In the genomic region with DNA sequence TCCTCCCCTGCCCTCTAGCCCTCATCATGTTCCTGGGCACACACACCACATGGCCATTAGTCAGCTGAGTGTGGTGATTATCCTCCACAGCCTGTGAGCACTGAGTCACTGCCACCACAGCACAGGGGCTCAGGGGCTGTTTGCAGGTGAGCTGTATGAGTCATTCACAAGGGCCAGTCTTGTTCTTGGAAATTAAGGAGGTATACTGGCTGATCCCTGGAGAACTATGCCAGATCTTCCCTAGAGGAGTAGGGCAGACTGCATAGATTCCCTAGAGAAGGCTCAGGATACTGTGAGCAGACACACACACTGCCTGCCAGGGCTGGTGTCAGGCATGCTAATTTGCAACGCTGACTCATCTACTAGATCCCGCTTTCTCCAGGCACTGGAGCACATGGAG, we compare ENCODE assay signal across 12 mouse cellular contexts.
A peak's percentile ranks its signal among the peaks of the same experiment; 100 is the strongest.
DNase-seq lines count a peak whose midpoint lies in the region; ATAC-seq and TF ChIP-seq lines count a peak whose summit lies in the region.
"Had no signal": no experiment of that assay in that cellular context is flagged by ENCODE, and none has a peak within 500 bp of the region (broad histone marks: within the 10 kb centered on the region; RNA-seq: fewer than 3 reads in every experiment).

No protein-coding gene starts in this region.

- H3K4me3 ChIP-seq in megakaryocyte, embryonic 14.5 days (replicated peaks): peak overlapping the region; percentile 59
- no peak overlapping the region for H3K4me3 ChIP-seq in left cerebral cortex, adult 2 months
- H3K4me3 ChIP-seq in stomach, postnatal 0 days (ENCODE audit: low read depth, low read length): no peak overlapping the region
- H3K4me3 ChIP-seq: kidney, embryonic 15.5 days; limb, embryonic 15.5 days had no signal

- H3K36me3 ChIP-seq in megakaryocyte, embryonic 14.5 days (replicated peaks; ENCODE audit: low read length): no peaks in the 10 kb centered on the region
- H3K36me3 ChIP-seq in stomach, postnatal 0 days (ENCODE audit: control insufficient read depth, insufficient read depth, low read length): no peaks in the 10 kb centered on the region
- H3K36me3 ChIP-seq: kidney, embryonic 15.5 days; limb, embryonic 15.5 days had no signal

- DNase-seq in adrenal gland, adult (ENCODE audit: inconsistent age in 2 of 2, low spot score in 1 of 2): peak; percentile 31 to 66
- no peak for DNase-seq in adrenal gland, adult 18-20 months (ENCODE audit: low spot score in 2 of 2)
- peak; percentile 41 to 44 for DNase-seq in left cerebral cortex, adult 2 months (ENCODE audit: extremely low spot score in 1 of 2, low spot score in 2 of 2)
- peak; percentile 55 for DNase-seq in stomach, postnatal 0 days (ENCODE audit: low spot score)
- no peak for DNase-seq in lung, postnatal 4 days
- no peak for DNase-seq in kidney, postnatal 10 days
- DNase-seq: thymus, postnatal 25 days had no signal

- TF ChIP-seq CTCF in left cerebral cortex, adult 2 months (IDR thresholded peaks at IDR 0.05): no peak; the same call in 1 of the 2 replicates
- TF ChIP-seq CTCF in stomach, postnatal 0 days (IDR thresholded peaks at IDR 0.05; ENCODE audit: low read depth): no peak

- H3K4me2 ChIP-seq in stomach, postnatal 0 days (replicated peaks; ENCODE audit: low read depth): no peak overlapping the region
- H3K4me2 ChIP-seq: kidney, embryonic 15.5 days; limb, embryonic 15.5 days had no signal

- TF ChIP-seq EP300 in stomach, postnatal 0 days (optimal IDR thresholded peaks at IDR 0.05): no peak

- H3K9ac ChIP-seq in stomach, postnatal 0 days (ENCODE audit: low read length): no peak overlapping the region
- H3K9ac ChIP-seq: kidney, embryonic 15.5 days; limb, embryonic 15.5 days had no signal

- H3K27me3 ChIP-seq in megakaryocyte, embryonic 14.5 days (replicated peaks): peaks cover 18% of the 10 kb centered on the region
- H3K27me3 ChIP-seq in stomach, postnatal 0 days (ENCODE audit: control insufficient read depth, insufficient read depth, low read length): no peaks in the 10 kb centered on the region
- H3K27me3 ChIP-seq: kidney, embryonic 15.5 days; limb, embryonic 15.5 days had no signal

- no peak for ATAC-seq in megakaryocyte, adult 5-6 weeks (ENCODE audit: poor library complexity, severe bottlenecking)
- peak; percentile 91 for ATAC-seq in stomach, postnatal 0 days (ENCODE audit: low FRiP score, low TSS enrichment)

- 20% methylated on average over 2 of the region's 2 CpGs for WGBS in stomach, postnatal 0 days

- no peaks in the 10 kb centered on the region for H3K9me3 ChIP-seq in megakaryocyte, embryonic 14.5 days
- H3K9me3 ChIP-seq in stomach, postnatal 0 days (ENCODE audit: control insufficient read depth, low read length): no peaks in the 10 kb centered on the region
- H3K9me3 ChIP-seq: kidney, embryonic 15.5 days; limb, embryonic 15.5 days had no signal

- peaks cover 3% of the 10 kb centered on the region; the same call in 1 of the 2 replicates for H3K4me1 ChIP-seq in megakaryocyte, embryonic 14.5 days
- no peaks in the 10 kb centered on the region for H3K4me1 ChIP-seq in stomach, postnatal 0 days (replicated peaks; ENCODE audit: control insufficient read depth, insufficient read depth)
- H3K4me1 ChIP-seq: limb, embryonic 15.5 days had no signal

- H3K27ac ChIP-seq in left cerebral cortex, adult 2 months: no peak overlapping the region
- peak overlapping the region; percentile 14; the same call in 1 of the 2 replicates for H3K27ac ChIP-seq in stomach, postnatal 0 days (replicated peaks)
- H3K27ac ChIP-seq: kidney, embryonic 15.5 days; limb, embryonic 15.5 days; macrophage had no signal

- intact Hi-C loops in left cerebral cortex, adult 2 months (cut with DNase I): no loop called here

Comparison
In these comparisons a context has a peak if more than half of its experiments do, and no peak if none do; other contexts are left out.
1. DNase-seq: peak in adrenal gland, adult (2 of 2), left cerebral cortex, adult 2 months (2 of 2) and stomach, postnatal 0 days (single experiment); none in adrenal gland, adult 18-20 months (0 of 2), lung, postnatal 4 days (0 of 2) and kidney, postnatal 10 days (single experiment).